Mouse (Mus musculus) lung, postnatal 25 days (tissue): ENCODE results near the gene Gm16506.
"Not testable (repeated sequence)": the region's sequence is repeated elsewhere in the genome, so short reads cannot be mapped to it uniquely, and the experiment has no call there.

Experiments used
- DNase-seq: peaks from one replicate; pipeline ENCODE4 v3.0.0; 2022; ENCODE audit warnings: low spot score

The Gm16506 gene

DNA sequence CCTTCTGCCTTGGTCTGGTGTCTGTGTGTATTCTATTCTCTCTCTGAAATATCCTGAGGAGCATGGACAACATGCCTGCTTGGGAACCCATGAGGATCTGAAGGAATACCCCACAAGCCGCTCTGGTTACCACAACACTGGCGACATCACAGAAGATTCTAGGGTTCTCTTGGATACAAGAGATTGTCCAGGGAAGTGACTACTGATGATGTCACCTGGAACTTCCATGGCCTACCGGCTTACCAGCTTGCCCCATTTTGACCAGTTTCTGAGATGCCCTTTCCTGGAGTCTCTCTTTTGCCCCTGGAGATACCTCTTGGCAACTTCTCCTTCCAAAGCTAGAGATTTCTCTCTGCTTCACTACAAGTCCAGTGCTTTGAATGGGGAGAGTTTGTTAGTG, at the start of gene Gm16506:
TSS of gene Gm16506 (minus strand) at position 101 of the 400 bp plus-strand sequence.
- not testable (repeated sequence) for DNase-seq

DNA sequence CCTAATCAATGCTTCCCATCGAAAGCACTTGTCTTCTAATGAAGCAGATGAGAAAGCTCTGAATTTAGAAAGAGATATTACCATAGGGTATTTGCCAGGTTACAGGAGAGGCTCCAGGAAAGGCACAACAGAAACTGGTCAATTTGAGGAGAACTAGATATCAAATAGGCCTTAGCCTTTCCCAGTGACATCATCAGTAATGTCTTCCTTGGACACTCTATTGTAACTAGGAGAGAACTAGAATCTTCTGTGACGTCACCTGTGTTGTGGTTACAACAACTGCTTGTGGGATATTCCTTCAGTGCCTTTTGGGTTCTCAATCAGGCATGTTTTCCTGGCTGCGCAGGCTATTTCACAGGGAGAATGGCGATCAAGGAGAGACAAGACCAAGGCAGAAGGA, 20.3 kb upstream of the Gm16506 start, which contains the start of gene Gm6526:
TSS of gene Gm6526 (plus strand) at position 301 of the 400 bp plus-strand sequence.
- DNase-seq: not testable (repeated sequence)

GRCm38 (mm10) chr14:43697621-43698020, 29.7 kb downstream of the Gm16506 start, which contains the start of gene Gm7324:
Gene Gm7324, plus strand, starts transcription at chr14:43697828.
- DNase-seq: not testable (repeated sequence)

GRCm38 (mm10) chr14:43677099-43677498, 50.2 kb downstream of the Gm16506 start, which contains the start of gene Gm8165:
Gene Gm8165, minus strand, starts transcription at chr14:43677199.
- DNase-seq: not testable (repeated sequence)
